Mouse (Mus musculus) kidney, adult 11 months (tissue): Measurements from ENCODE around the gene 1700029P11Rik.

ENCODE experiments used
- DNase-seq: peaks from one replicate; pipeline ENCODE4 v3.0.0; 2022

The 1700029P11Rik gene

DNA sequence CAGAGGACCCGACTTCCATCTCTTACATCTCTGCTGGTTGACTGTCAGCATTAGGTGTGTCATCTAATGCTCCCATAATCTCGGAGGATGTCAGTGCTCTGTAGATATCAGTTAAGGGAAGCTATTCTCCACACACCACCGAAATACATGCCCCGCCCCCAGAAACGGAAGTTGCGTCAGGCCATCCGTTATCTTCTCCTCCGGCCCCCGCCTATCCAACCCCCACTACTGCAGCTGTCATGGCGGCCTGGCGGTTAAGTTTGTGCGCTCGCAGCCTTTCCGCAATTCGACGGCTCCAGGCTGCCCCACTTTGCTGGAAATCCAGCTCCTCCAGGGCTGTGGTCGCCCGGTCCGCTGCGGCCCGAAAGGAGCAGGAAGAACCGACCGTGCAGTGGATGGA, at the start of gene 1700029P11Rik:
TSS of gene 1700029P11Rik (plus strand) at position 220 of the 400 bp plus-strand sequence.
- DNase-seq: no peak

DNA sequence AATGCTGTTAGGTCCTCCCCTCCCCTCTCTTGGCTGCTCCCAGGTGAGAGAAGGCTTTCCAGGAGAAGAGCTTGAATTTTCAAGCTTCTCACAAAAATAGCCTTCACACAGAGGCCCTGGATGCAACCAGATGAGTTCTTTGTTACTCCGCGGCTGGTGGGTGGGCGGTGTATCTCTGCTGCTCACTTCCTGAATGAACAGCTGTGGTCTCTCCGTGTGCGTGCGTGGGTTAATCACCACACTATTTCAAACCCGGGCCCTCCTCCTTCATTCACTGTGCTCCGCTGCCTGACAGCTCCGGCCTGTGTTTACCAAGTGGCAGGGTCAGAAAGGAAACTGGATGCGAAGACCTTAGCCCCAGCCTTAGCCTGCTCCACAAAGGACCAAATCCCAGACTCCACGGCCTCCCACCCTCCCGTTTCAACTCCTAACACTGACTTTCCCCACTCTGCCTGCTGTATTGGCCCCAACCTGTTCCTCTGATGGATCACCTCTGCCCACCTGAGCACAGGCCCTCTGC, 47.3 kb upstream of the 1700029P11Rik start:
- no peak for DNase-seq

GRCm38 (mm10) chr15:81933986-81934385, 46.4 kb upstream of the 1700029P11Rik start:
- DNase-seq: no peak

- no peak for DNase-seq
These were observed 44.3 kb upstream of the 1700029P11Rik start for GRCm38 (mm10) chr15:81935869-81936637.

- peak; percentile 49 for DNase-seq
These were observed 43.7 kb upstream of the 1700029P11Rik start, which contains the start of gene Csdc2 for GRCm38 (mm10) chr15:81936679-81937078. Gene Csdc2 (plus strand): TSS chr15:81936759.

- DNase-seq: no peak
These were observed 43.0 kb upstream of the 1700029P11Rik start for GRCm38 (mm10) chr15:81937098-81937972.

- no peak for DNase-seq
These were observed 42.1 kb upstream of the 1700029P11Rik start for GRCm38 (mm10) chr15:81938246-81938645.

- no peak for DNase-seq
These were observed 41.1 kb upstream of the 1700029P11Rik start for GRCm38 (mm10) chr15:81939157-81939715.

- DNase-seq: no peak
These were observed 40.6 kb upstream of the 1700029P11Rik start for GRCm38 (mm10) chr15:81939774-81940173.

GRCm38 (mm10) chr15:81940219-81940618, 40.1 kb upstream of the 1700029P11Rik start:
- DNase-seq: no peak

DNA sequence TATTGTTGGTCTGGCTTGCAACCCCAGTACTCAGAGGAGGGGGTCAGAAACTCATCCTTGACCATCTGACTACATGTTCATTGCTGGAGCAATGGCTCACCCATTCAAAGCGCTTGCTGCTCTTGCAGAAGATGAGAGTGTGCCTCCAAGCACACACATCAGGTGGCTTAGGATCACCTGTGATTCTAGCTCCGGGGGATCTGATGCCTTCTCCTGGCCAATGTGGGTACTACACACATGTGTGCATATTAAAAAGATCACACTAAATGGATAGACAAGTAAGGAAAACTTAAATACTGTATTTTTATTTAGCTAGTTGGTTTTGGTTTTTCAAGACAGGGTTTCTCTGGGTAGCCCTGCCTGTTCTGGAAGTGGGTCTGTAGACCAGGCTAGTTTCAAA, 39.3 kb upstream of the 1700029P11Rik start:
- DNase-seq: no peak

- DNase-seq: no peak
These were observed 37.1 kb upstream of the 1700029P11Rik start for GRCm38 (mm10) chr15:81943176-81943749.

DNA sequence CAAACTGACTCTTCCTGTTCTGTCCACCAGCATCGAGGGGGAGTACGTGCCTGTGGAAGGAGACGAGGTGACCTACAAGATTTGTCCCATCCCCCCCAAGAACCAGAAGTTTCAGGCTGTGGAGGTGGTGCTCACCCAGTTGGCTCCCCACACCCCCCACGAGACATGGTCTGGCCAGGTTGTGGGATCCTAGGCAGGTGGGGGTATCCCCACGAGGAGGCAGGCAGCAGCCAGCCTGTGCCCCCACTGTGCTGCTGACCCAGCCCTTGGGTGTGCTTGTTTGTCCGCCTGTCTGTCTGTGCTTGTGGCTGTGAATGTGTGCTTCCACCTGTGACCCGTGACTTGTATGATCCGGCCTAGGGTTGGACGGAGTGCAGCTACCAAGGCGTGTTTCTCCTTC, 31.3 kb upstream of the 1700029P11Rik start:
- DNase-seq: no peak

- peak; percentile 48 for DNase-seq
These were observed 30.7 kb upstream of the 1700029P11Rik start for GRCm38 (mm10) chr15:81949476-81950131.

- DNase-seq: no peak
These were observed 29.6 kb upstream of the 1700029P11Rik start for GRCm38 (mm10) chr15:81950716-81951115.

DNA sequence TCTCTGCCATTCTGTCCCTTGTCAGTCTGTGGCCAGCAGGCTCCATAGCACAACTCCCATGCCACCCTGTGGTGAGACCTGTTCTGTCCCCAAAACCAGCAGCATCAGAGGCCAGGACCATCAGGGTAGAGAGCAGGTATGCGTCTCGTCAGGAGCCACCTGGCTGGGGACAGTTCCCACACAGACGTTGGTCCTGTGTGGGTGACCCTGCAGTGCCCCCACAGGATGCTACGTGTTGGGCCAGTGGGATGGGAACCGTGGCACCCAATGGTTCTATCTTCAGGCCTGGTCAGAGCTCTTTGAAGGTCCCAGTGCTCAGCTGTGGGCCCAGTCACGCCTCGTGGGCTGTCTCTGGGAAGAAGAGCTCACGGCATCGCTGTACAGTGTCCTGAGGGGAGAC, 29.2 kb upstream of the 1700029P11Rik start:
- DNase-seq: no peak

DNA sequence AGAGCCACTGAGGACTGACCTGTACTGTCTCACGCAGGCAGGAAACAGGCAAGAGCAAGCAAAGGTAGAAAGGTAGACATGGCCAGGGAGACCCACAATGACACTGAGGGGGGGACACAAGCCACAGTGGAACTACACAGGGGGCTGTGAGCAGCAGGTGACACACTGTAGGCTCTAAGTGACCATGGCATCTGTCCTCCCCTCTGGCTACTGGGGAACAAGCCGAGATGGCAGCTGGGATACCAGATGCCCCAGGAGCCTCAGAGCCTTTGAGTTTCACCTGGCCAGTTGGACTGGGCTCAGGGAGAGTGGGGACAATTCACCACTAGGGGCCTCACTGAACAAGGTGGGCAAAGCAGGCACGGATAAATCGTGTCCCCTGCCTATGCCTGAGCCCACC, 28.0 kb upstream of the 1700029P11Rik start:
- DNase-seq: no peak

GRCm38 (mm10) chr15:81954151-81954583, 26.2 kb upstream of the 1700029P11Rik start:
- no peak for DNase-seq

DNA sequence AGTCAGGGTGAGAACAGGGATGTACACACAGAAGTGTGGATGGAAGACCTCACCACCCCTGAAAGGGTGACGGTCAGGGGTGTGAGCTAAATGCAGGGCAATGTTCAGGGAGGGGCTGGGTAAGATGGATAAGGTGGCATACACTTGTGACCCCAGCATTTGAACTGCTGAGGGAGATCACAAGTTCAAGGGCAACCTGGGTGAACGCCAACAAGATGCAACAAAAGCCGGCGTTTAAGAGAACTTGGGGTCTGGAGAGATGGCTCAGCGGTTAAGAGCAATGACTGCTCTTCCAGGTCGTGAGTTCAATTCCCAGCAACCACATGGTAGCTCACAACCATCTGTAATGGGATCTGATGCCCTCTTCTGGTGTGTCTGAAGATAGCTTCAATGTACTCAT, 25.6 kb upstream of the 1700029P11Rik start:
- no peak for DNase-seq

DNA sequence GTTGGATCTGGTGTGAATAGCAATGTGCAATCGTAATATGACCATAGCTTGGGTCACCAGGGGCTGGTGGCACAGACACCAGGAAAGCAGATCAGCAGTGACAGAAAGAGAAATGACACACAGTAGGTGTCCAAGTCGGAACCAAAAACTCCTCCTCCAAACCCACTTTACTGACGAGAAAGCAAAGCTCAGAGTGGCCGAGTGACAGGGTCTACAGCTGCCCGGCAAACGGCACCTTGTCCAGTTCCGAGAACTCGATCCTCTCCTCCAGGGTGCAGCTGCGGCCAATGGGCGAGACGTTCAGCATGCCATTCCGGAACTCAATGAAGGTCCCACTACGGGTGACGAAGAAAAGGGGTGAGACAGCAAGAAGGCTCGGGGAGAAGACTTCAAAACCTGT, 24.9 kb upstream of the 1700029P11Rik start:
- no peak for DNase-seq

DNA sequence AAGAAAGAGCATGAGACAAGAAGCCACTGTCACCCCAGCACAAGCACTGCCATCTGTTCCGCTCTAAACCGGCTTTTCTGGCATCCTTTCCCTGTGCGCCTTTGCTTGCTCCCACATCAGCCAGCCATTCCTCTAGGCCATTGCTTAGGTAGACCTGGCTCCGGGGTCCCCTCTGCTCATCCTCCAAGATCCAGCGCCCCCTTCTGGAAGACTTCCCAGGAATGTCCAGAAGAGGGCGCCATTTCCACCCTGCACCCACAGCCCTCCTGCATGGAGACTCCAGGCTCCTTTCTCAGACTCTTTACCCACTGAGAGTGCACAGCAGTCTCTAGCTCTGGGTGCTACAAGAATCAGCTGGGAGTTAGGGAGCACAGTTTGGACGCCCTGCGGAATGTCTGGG, 23.9 kb upstream of the 1700029P11Rik start:
- no peak for DNase-seq

- DNase-seq: no peak
These were observed 22.7 kb upstream of the 1700029P11Rik start for GRCm38 (mm10) chr15:81957598-81957997.
